Mouse (Mus musculus) intestine, embryonic 14.5 days (tissue): ENCODE measurements around the gene Slc30a2. TPM values are rescaled to one million over a fixed set of nuclear protein-coding genes. Genes with fewer than 3 reads are reported as not detected.

Source experiments
- ATAC-seq: fragments of 200-750 bp; cut with Nextera tagmentation; replicated peaks from 2 replicates; pipeline ENCODE4 v1.8.0; 2017; ENCODE audit warnings: low read depth, moderate number of reproducible peaks, moderate TSS enrichment, moderate library complexity; ENCODE audit not compliant: low FRiP score, low TSS enrichment
- DNase-seq: peaks from one replicate; pipeline ENCODE4 v3.0.0-alpha.2; 2018; ENCODE audit warnings: low spot score
- H3K27ac ChIP-seq: fragments of 300-500 bp; sonication (generic); 2 replicates; pipeline ENCODE4 v1.5.1; 2014; ENCODE audit warnings: low read depth, mild to moderate bottlenecking, control low read depth
- H3K27me3 ChIP-seq: fragments of 300-500 bp; sonication (generic); replicated peaks from 2 replicates; pipeline ENCODE4 v1.6.1; 2014; ENCODE audit warnings: low read length, control low read depth; ENCODE audit not compliant: control insufficient read depth, insufficient read depth
- H3K36me3 ChIP-seq: fragments of 300-500 bp; sonication (generic); 2 replicates; pipeline ENCODE4 v1.6.1; 2014; ENCODE audit warnings: low read length, control low read depth; ENCODE audit not compliant: control insufficient read depth, insufficient read depth
- H3K4me1 ChIP-seq: fragments of 300-500 bp; sonication (generic); replicated peaks from 2 replicates; pipeline ENCODE4 v1.6.1; 2014; ENCODE audit warnings: low read length, control low read depth, mixed read lengths; ENCODE audit not compliant: control insufficient read depth, insufficient read depth
- H3K4me2 ChIP-seq: fragments of 300-500 bp; sonication (generic); 2 replicates; pipeline ENCODE4 v1.6.1; 2014; ENCODE audit warnings: low read length
- H3K4me3 ChIP-seq: fragments of 300-500 bp; sonication (generic); 2 replicates; pipeline ENCODE4 v1.5.1; 2014; ENCODE audit warnings: low read depth, low read length, control low read depth, mixed read lengths
- H3K9ac ChIP-seq: fragments of 300-500 bp; sonication (generic); 2 replicates; pipeline ENCODE4 v1.6.1; 2014; ENCODE audit warnings: mild to moderate bottlenecking, low read length
- H3K9me3 ChIP-seq: fragments of 300-500 bp; sonication (generic); 2 replicates; pipeline ENCODE4 v1.6.1; 2016; ENCODE audit warnings: low read length, control low read depth; ENCODE audit not compliant: control insufficient read depth
- WGBS: fragments of 180-500 bp; shearing (Covaris S2); extraction: QIAGEN DNeasy Blood & Tissue Kit; methylation state at CpG from one replicate; pipeline ENCODE4 v1.1.7; 2014; 5-methylcytosine and 5-hydroxymethylcytosine counted together
- polyA plus RNA-seq: library from polyadenylated mRNA; unstranded; fragments of >200 nt; fragmentation: Nextera tagmentation; extraction: Ambion mirVana; gene quantifications from 2 replicates; pipeline ENCODE4 v1.2.1, GENCODE M21; 2014

Gene Slc30a2
- polyA plus RNA-seq, 1 experiment from 2014 or later = 0.26 TPM

DNA sequence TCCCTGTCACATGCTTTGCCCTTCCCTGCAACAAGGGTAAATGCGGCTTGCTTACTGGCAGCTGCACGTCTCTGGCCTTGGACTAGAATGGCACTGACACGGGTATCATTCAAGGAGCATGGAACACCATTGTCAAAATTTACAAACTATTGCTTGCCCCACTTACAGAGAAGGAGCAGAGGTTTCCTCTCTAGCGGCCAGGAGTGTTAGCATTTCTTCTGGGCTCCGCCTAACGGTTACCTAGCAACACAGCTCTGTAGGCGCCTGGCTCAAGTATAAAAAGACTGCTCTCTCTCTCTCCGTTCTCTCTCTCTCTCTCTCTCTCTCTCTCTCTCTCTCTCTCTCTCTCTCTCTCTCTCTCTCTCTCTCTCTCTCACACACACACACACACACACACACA lies 49.6 kb downstream of the Slc30a2 start:
- Histone ChIP-seq H3K9ac (no peak overlapping the region), H3K27ac (no peak overlapping the region), H3K4me3 (no peak overlapping the region), H3K27me3 (no peaks in the 10 kb centered on the region), H3K36me3 (no peaks in the 10 kb centered on the region), H3K4me2 (no peak overlapping the region), H3K4me1 (peaks cover 8% of the 10 kb centered on the region; the same call in 1 of the 2 replicates), H3K9me3 (no peaks in the 10 kb centered on the region)
- 22% methylated on average over 8 of the region's 8 CpGs for WGBS
- DNase-seq (no peak), ATAC-seq (no peak)

DNA sequence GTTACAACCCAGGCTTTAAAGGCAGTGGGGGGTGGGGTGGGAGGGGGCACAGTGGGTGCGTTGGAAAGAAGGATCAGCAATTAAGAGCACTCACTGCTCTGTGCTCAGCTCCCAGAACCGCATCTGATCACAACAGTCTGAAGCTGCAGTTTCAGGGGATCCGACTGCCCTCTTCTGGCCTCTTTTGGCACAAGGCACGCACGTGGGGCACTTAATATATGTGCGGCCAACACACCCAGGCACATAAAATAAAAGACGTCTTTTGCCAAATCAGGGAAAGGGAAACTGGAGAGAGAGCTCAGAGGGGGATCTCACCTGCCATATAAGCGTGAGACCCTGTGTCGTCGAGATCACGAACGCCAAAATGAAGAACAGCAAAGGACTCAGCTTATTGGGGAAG lies 50.0 kb downstream of the Slc30a2 start:
- H3K4me2 ChIP-seq = no peak overlapping the region
- no peak overlapping the region for H3K4me3 ChIP-seq
- peaks cover 8% of the 10 kb centered on the region; the same call in 1 of the 2 replicates for H3K4me1 ChIP-seq
- H3K27ac ChIP-seq = no peak overlapping the region
- ATAC-seq (no peak), DNase-seq (no peak)
- no peaks in the 10 kb centered on the region for H3K9me3 ChIP-seq
- H3K36me3 ChIP-seq = no peaks in the 10 kb centered on the region
- no peaks in the 10 kb centered on the region for H3K27me3 ChIP-seq
- H3K9ac ChIP-seq = no peak overlapping the region
- WGBS = 26% methylated on average over 12 of the region's 12 CpGs

DNA sequence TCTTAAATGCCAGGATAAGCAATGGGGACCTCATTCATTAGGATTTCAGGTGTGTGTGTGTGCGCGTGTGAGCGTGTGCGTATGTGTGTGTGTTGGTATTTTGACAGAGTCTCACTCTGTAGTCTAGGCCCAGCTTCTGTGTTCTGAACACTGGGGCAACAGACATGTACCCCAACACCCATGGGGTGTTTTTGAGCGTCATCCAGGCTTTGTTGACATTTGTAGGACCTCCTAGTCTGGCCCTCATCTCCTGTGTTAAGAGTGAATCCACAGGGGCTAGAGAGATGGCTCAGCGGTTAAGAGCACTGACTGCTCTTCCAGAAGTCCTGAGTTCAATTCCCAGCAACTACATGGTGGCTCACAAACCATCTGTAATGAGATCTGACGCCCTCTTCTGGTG lies 52.2 kb downstream of the Slc30a2 start:
- Histone ChIP-seq H3K4me3 (no peak overlapping the region), H3K27ac (no peak overlapping the region), H3K4me2 (no peak overlapping the region), H3K27me3 (no peaks in the 10 kb centered on the region), H3K36me3 (no peaks in the 10 kb centered on the region), H3K9me3 (no peaks in the 10 kb centered on the region), H3K9ac (no peak overlapping the region), H3K4me1 (peaks cover 8% of the 10 kb centered on the region; the same call in 1 of the 2 replicates)
- ATAC-seq (no peak), DNase-seq (no peak)
- 92% methylated on average over 7 of the region's 7 CpGs for WGBS

- DNase-seq (peak; percentile 95), ATAC-seq (peak; percentile 93)
- under 1% methylated on average over 31 of the region's 31 CpGs for WGBS
- peak within 1 kb of the TSS; percentile 49 for H3K4me3 ChIP-seq
- H3K9ac ChIP-seq = peak within 1 kb of the TSS; percentile 54
- H3K27me3 ChIP-seq = no peaks in the 10 kb centered on the region
- peaks cover 13% of the 10 kb centered on the region for H3K4me1 ChIP-seq
- no peaks in the 10 kb centered on the region for H3K36me3 ChIP-seq
- peak within 1 kb of the TSS; percentile 78 for H3K27ac ChIP-seq
- H3K4me2 ChIP-seq = peak within 1 kb of the TSS; percentile 77
- H3K9me3 ChIP-seq = no peaks in the 10 kb centered on the region
These were observed 53.2 kb downstream of the Slc30a2 start, which contains the start of gene Pafah2 for GRCm38 (mm10) chr4:134395977-134396825. Gene Pafah2, plus strand, starts transcription at chr4:134396320.

DNA sequence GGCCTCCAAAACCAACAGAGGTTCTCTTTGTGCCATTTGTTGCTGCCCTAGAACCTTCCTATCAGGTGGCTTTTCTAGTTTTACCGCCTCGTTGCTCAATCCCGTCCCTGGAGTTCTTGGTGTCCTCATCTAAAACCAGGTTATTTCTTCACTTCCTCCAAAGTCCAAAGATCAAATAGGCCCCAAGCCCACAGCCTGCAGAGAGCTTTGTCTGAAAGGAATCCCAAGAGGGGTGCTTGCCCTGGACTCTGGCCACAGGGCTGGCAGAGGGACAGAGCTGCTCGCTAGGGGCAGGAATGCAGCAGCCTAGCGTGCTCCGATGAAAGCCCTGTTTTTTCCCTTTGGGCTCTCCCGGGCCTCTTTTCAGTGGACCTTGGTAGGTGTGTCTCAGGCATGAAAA lies 54.1 kb downstream of the Slc30a2 start:
- peak overlapping the region; percentile 5; the same call in 1 of the 2 replicates for H3K9ac ChIP-seq
- 32% methylated on average over 7 of the region's 7 CpGs for WGBS
- peak overlapping the region; percentile 77 for H3K4me2 ChIP-seq

DNA sequence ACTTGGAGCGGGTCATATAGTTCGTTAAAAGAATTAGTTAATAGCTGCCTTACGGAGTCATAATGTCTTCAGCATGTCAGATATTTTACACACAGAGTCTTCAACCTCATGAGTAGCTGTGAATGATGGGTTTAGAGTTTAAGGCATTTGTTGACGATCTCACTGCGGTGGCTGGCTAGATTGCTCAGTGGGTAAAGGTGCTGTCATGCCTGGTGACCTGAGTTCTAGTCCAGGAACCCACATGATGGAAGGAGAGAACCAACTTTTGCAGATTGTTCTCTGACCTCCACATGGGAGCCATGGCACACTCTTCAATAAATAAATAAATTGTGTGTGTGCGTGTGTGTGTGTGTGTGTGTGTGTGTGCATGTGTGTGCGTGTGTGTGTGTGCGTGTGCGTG lies 54.8 kb downstream of the Slc30a2 start:
- WGBS = 90% methylated on average over 9 of the region's 9 CpGs
- Histone ChIP-seq H3K27me3 (no peaks in the 10 kb centered on the region), H3K4me2 (peak overlapping the region; percentile 77), H3K27ac (peak overlapping the region; percentile 78), H3K4me3 (peak overlapping the region; percentile 23), H3K9ac (peak overlapping the region; percentile 5; the same call in 1 of the 2 replicates), H3K4me1 (peaks cover 24% of the 10 kb centered on the region), H3K9me3 (no peaks in the 10 kb centered on the region), H3K36me3 (no peaks in the 10 kb centered on the region)
- DNase-seq (no peak), ATAC-seq (no peak)

More for the DNA sequence above, 54.1 kb downstream of the Slc30a2 start:
- H3K27ac ChIP-seq = peak overlapping the region; percentile 78
- ATAC-seq (no peak; the same call in 1 of the 2 replicates), DNase-seq (peak; percentile 78)
- no peaks in the 10 kb centered on the region for H3K36me3 ChIP-seq
- H3K27me3 ChIP-seq = no peaks in the 10 kb centered on the region
- peaks cover 22% of the 10 kb centered on the region for H3K4me1 ChIP-seq
- H3K9me3 ChIP-seq = no peaks in the 10 kb centered on the region
- H3K4me3 ChIP-seq = peak overlapping the region; percentile 23

GRCm38 (mm10) chr4:134400206-134400605 lies 57.2 kb downstream of the Slc30a2 start:
- Histone ChIP-seq H3K4me2 (no peak overlapping the region), H3K4me3 (no peak overlapping the region), H3K9ac (no peak overlapping the region), H3K4me1 (peaks cover 24% of the 10 kb centered on the region), H3K36me3 (no peaks in the 10 kb centered on the region; the same call in 1 of the 2 replicates), H3K9me3 (no peaks in the 10 kb centered on the region), H3K27me3 (no peaks in the 10 kb centered on the region), H3K27ac (no peak overlapping the region)
- no peak for DNase-seq
- 37% methylated on average over 5 of the region's 5 CpGs for WGBS
- ATAC-seq = no peak

- Histone ChIP-seq H3K36me3 (peaks cover 4% of the 10 kb centered on the region; the same call in 1 of the 2 replicates), H3K4me2 (peak overlapping the region; percentile 71), H3K27ac (no peak overlapping the region), H3K4me3 (peak overlapping the region; percentile 38), H3K27me3 (no peaks in the 10 kb centered on the region), H3K4me1 (peaks cover 24% of the 10 kb centered on the region), H3K9me3 (no peaks in the 10 kb centered on the region), H3K9ac (peak overlapping the region; percentile 38)
- DNase-seq (peak; percentile 81), ATAC-seq (peak; percentile 63)
- 4% methylated on average over 19 of the region's 19 CpGs for WGBS
These were observed 58.2 kb downstream of the Slc30a2 start for GRCm38 (mm10) chr4:134401181-134401661.
